Mouse (Mus musculus): ENCODE results near the gene Bbox1.
A peak's percentile ranks its signal among the peaks of the same experiment; 100 is the strongest.

The Bbox1 gene

GRCm38 (mm10) chr2:110314509-110315155, at the start of gene Bbox1:
TSS of gene Bbox1 (minus strand) at chr2:110314560.
- no peak for DNase-seq

DNA sequence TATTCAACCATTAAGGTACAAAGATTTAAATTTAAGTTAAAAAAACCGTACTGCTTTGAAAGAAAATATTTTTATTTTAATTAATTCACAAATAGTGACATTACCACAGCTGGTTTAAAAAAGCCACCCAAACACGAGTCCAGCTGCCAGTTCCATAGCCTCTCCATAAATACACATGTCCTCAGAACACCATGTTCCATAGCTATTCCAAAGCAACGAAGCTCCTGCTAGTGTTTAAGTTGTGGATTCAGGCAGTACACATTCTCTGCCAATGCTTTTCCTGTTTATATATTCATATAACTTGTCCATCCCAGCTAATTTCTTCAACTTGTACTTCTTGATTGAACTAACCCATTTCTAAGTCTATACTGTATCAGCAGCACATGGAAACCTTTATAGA, 49.5 kb upstream of the Bbox1 start:
- no peak for DNase-seq

DNA sequence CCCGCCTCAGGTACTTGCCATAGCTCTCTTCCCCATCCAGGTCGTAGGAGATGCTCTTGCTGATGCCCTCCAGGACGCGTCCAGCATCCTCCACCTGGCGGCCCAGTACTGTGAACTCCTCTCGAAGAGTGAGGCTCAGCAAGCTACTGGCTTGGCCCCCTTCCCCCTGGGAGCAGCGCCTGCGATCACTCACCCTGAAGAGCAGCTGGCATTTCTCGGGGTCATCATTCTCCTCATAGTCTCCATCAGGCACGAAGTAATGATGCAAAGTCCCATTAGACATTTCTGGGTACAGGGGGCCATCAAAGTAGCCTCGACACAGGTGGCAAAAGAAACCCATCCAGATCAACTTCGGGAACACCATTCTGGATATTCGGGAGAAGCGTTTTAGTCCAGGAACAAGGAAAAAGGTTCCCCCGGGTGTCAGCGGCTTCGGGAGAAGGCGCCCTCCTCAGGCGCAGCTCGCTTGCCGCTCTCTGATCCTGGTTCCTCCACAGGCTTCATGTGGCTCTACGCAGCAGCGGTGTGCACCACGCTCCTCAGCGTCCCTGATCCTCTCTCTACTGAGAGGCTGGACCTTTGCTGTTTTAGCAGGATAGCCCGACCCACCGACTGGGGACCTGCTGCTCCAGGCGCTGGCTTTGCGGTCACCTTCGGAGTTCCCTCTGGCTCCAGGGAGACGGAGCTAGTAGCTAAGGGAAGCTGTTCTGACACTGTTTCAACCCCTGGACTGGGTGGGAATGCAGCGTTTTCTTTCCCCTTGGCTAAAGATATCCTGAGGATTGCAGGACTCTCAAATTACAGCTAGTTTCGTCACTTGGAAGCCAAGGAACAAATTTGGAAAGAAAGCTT, 48.3 kb upstream of the Bbox1 start, which contains the start of gene Fibin:
TSS of gene Fibin (minus strand) at position 752 of the 852 bp plus-strand sequence.
- DNase-seq: peak; percentile 68

- no peak for DNase-seq
These were observed 39.1 kb upstream of the Bbox1 start for GRCm38 (mm10) chr2:110353302-110353970.

- no peak for DNase-seq
These were observed 37.5 kb upstream of the Bbox1 start for GRCm38 (mm10) chr2:110351843-110352251.

DNA sequence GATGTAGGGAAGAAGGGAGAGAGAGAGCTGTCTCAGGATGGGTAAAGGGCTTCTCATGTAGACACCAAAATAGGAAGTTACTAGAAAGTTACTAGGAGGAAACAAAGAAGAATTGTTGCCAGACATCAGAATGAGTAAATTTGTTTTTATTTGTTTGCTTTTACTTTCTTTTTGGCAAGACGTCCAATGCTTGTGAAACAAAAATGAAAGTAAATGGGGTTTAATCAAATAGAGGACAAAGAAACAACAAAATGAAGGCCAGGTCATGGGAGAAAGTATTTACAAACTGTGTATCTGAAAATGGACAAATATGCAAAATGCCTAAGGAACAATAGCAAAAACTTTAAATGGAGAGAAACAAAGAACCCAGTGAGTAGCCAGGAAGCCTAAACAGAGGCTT, 37.0 kb upstream of the Bbox1 start:
- no peak for DNase-seq

GRCm38 (mm10) chr2:110328953-110329352, 14.6 kb upstream of the Bbox1 start:
- no peak for DNase-seq

- DNase-seq: no peak
These were observed 5.6 kb upstream of the Bbox1 start for GRCm38 (mm10) chr2:110319949-110320348.

GRCm38 (mm10) chr2:110319266-110319665, 4.9 kb upstream of the Bbox1 start:
- no peak for DNase-seq

GRCm38 (mm10) chr2:110318719-110319118, 4.4 kb upstream of the Bbox1 start:
- DNase-seq: no peak

DNA sequence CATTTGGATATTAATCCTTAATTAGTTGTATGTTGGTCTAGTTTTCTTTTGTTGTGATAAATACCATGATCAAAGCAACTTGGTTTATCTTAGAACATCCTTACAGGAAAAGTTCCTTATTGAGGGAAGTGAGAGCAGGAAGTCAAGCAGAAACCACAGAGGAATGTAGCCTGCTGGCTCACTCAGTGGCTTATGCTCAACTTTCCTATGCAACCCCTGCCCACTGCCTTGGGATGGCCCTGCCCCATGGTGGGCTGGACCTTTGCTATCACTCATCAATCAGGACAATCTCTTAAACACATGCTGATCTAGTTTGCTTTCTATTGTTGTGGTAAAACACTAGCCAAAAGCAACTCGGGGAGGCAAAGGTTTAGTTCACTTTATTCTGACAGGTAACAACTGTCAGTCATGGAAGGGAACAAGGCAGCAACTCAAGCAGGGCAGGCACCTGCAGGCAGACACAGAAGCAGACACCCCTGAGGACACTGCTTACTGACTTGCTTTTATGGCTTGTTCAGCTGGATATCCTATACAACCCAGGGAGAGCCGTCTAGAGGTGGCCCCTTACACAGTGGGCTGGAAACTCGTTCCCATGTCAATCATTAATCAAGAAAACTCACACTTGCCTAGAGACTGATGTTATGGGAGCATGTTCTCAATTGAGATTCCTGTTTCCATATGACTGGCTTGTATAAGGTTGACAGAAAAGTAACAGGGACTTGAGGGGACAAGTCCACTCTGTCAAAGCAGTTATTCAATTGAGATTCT, 1.9 kb upstream of the Bbox1 start:
- no peak for DNase-seq

- DNase-seq: no peak
These were observed 286 bp downstream of the Bbox1 start for GRCm38 (mm10) chr2:110314074-110314473.

- no peak for DNase-seq
These were observed 995 bp downstream of the Bbox1 start for GRCm38 (mm10) chr2:110313305-110313824.

- peak; percentile 34 for DNase-seq
These were observed 8.7 kb downstream of the Bbox1 start for GRCm38 (mm10) chr2:110305358-110306283.

GRCm38 (mm10) chr2:110302261-110302660, 12.1 kb downstream of the Bbox1 start:
- DNase-seq: no peak

- no peak for DNase-seq
These were observed 13.0 kb downstream of the Bbox1 start for GRCm38 (mm10) chr2:110301314-110301713.

DNA sequence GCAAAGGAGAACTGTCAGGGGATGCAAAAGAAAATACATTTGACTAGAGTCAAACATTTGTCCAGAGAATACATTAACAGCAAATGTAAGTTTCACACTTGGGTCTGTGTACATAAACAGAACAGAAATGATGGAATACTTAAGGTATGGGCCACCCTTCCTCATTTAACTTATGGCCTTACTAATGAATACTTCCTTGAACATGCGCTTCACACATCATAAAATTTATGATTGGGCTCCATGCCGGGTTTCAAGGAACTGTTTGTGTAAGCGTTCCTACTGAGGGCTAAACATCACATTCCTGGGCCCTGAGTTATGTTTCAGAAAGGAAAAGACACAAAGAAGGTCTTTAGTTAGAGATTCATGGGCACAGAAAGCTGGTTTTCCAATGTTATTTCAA, 19.4 kb downstream of the Bbox1 start:
- no peak for DNase-seq

- no peak for DNase-seq
These were observed 26.4 kb downstream of the Bbox1 start for GRCm38 (mm10) chr2:110287959-110288358.

- DNase-seq: no peak
These were observed 28.4 kb downstream of the Bbox1 start for GRCm38 (mm10) chr2:110285829-110286504.

- DNase-seq: no peak
These were observed 38.9 kb downstream of the Bbox1 start for GRCm38 (mm10) chr2:110275424-110275823.

DNA sequence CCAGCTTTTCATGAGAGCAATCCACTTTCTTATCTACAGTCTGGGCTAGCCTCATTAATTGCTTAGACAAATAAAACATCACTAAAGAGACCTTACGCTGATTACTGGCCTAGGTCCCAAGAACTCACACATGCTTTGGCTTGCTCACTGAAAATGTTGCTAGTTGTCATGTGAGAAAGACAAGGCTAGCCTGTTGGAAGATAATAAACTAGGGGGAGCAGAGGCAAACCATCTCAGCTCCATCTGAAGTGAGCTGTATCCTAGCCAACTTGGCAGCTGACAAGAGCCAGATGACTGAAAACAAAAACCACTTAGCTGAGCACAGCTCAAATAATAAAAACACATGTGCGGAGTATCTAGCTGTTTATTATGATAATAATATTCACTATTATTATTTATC, 40.2 kb downstream of the Bbox1 start:
- no peak for DNase-seq

All from kidney, adult 18-20 months (tissue).